Mouse (Mus musculus) liver, embryonic 14.5 days (tissue): Measurements from ENCODE around the gene Frmd4a. TPM values are rescaled to one million over a fixed set of nuclear protein-coding genes. Genes with fewer than 3 reads are reported as not detected.

Experiments
- ATAC-seq: fragments of 200-750 bp; cut with Nextera tagmentation; 2 replicates; pipeline ENCODE4 v1.8.0; 2017; ENCODE audit warnings: moderate number of reproducible peaks, mild to moderate bottlenecking, moderate library complexity; ENCODE audit not compliant: insufficient read depth
- DNase-seq, 3 experiments: peaks; one replicate each; pipeline ENCODE4 v3.0.0-alpha.2; 2012 to 2013; ENCODE audit warnings: low read depth in 3 of 3, low spot score in 3 of 3
- H3K27ac ChIP-seq: fragments of 300-500 bp; sonication (generic); 2 replicates; pipeline ENCODE4 v1.5.1; 2014; ENCODE audit warnings: moderate library complexity, mild to moderate bottlenecking, control low read depth, inconsistent platforms
- H3K27me3 ChIP-seq: fragments of 300-500 bp; sonication (generic); 2 replicates; pipeline ENCODE4 v1.6.1; 2014; ENCODE audit warnings: mild to moderate bottlenecking, low read length, moderate library complexity; ENCODE audit not compliant: control insufficient read depth, insufficient read depth
- H3K36me3 ChIP-seq: fragments of 300-500 bp; sonication (generic); replicated peaks from 2 replicates; pipeline ENCODE4 v1.6.1; 2014; ENCODE audit warnings: low read depth; ENCODE audit not compliant: control insufficient read depth, insufficient read depth
- H3K4me1 ChIP-seq, 2 experiments: fragments of 200-500 bp in 1 of 2; fragments of 300-500 bp in 1 of 2; sonication (generic) in 1 of 2; replicated peaks; 2 replicates each; pipeline ENCODE4 v1.6.1; 2012 to 2014; ENCODE audit warnings: antibody characterized with exemption in 1 of 2, inconsistent platforms in 1 of 2, low read length in 1 of 2; ENCODE audit not compliant: control insufficient read depth in 2 of 2, insufficient read depth in 2 of 2
- H3K4me2 ChIP-seq: fragments of 300-500 bp; sonication (generic); 2 replicates; pipeline ENCODE4 v1.6.1; 2014; ENCODE audit warnings: low read depth, mild to moderate bottlenecking, control low read depth, moderate library complexity
- H3K4me3 ChIP-seq, 2 experiments: fragments of 200-500 bp in 1 of 2; fragments of 300-500 bp in 1 of 2; sonication (generic) in 1 of 2; 2 replicates each; pipeline ENCODE4 v1.5.1; 2012 to 2014; ENCODE audit warnings: low read depth in 2 of 2, low read length in 2 of 2, mild to moderate bottlenecking in 2 of 2, control low read depth in 1 of 2, inconsistent platforms in 1 of 2, moderate library complexity in 1 of 2; ENCODE audit not compliant: insufficient read depth in 1 of 2
- H3K9ac ChIP-seq: fragments of 300-500 bp; sonication (generic); replicated peaks from 2 replicates; pipeline ENCODE4 v1.6.1; 2014; ENCODE audit warnings: mild to moderate bottlenecking, control low read depth, moderate library complexity
- H3K9me3 ChIP-seq: fragments of 300-500 bp; sonication (generic); 2 replicates; pipeline ENCODE4 v1.6.1; 2016; ENCODE audit warnings: low read length, mixed read lengths; ENCODE audit not compliant: control insufficient read depth
- CTCF ChIP-seq: IDR thresholded peaks from 2 replicates; pipeline ENCODE4 v1.5.1; 2016; ENCODE audit warnings: antibody characterized with exemption, low read depth, control low read depth
- EP300 ChIP-seq: IDR thresholded peaks from 2 replicates; pipeline ENCODE4 v1.6.1; 2016; ENCODE audit warnings: antibody characterized with exemption, low read depth
- WGBS: fragments of 180-500 bp; shearing (Covaris S2); extraction: QIAGEN DNeasy Blood & Tissue Kit; methylation state at CpG from one replicate; pipeline ENCODE4 v1.1.7; 2014; ENCODE audit not compliant: insufficient replicate concordance; 5-methylcytosine and 5-hydroxymethylcytosine counted together
- polyA plus RNA-seq, 2 experiments: library from polyadenylated mRNA; depleted of rRNA in 1 of 2; stranded (reverse) in 1 of 2; unstranded in 1 of 2; fragments of >200 nt; fragmentation: Nextera tagmentation in 1 of 2; extraction: Ambion mirVana in 1 of 2; gene quantifications; 2 replicates each; pipeline versions ENCODE4 v1.2.1 to v1.2.3; 2012 to 2014

Gene Frmd4a
- polyA plus RNA-seq, 2 experiments: 11.0 to 11.2 TPM

DNA sequence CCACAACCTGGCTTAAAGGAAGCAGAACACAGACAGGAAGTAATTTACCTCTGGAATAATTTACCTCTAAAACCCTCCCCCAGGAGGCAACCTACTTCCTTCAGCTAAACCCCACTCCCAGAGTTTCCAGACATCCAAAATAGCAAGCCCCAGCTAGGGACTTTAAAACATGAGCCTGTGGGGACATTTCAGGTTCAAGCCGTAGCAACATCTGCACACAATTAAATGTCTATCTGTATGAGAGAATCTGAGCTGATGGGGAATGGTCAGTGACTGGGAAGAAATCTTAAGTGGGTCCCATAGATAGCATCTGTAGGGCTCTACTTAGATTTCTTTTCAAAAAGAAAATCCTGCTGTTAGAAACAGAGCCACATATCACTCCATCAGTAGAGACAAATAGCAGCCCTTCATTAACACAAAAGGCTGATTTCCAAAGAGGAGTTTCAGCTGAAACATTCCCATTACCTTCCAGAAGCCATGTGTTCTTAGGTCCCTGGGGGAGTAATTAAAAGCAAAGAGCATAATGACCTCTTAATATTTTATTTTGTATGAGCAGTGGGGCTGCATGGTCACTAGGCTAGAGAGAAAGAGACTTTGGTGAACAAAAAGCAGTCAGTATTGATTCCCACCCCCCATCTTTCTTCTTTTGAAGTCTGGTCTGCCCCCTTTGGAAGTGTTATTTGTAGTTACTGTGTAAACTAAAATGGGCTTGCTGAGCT, 505.4 kb downstream of the Frmd4a start:
- Histone ChIP-seq H3K27me3 (no peaks in the 10 kb centered on the region), H3K36me3 (no peaks in the 10 kb centered on the region), H3K4me3 (no peak overlapping the region), H3K9ac (no peak overlapping the region), H3K9me3 (peaks cover 3% of the 10 kb centered on the region; the same call in 1 of the 2 replicates), H3K4me1 (no peaks in the 10 kb centered on the region), H3K4me2 (no peak overlapping the region), H3K27ac (no peak overlapping the region)
- 66% methylated on average over 1 of the region's 1 CpGs for WGBS
- no peak for TF ChIP-seq EP300
- TF ChIP-seq CTCF: no peak
- DNase-seq (no peak), ATAC-seq (no peak)

DNA sequence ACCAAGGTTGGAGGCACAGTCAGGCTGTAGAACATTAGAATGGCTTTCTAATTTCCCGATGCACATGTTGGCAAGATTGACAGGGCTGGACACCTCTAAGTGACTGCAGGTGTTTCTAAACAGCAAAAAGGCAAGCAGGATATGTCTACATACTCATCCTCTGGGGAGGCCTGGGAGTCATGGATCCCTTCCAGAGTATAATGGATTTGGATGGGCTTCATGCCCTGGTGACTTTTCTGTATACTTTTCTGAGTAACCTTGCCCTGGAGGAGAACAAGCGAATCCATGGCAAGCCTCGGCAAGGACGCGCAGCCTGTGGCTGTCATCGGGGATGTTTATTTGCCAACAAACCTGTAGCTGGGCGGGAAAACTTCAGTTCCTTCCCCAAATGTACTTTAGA, 509.6 kb downstream of the Frmd4a start:
- no peak overlapping the region for H3K9ac ChIP-seq
- H3K27ac ChIP-seq: no peak overlapping the region
- H3K4me3 ChIP-seq: no peak overlapping the region
- no peak for DNase-seq
- peaks cover 3% of the 10 kb centered on the region; the same call in 1 of the 2 replicates for H3K9me3 ChIP-seq
- no peak for ATAC-seq
- H3K4me1 ChIP-seq: no peaks in the 10 kb centered on the region
- no peak overlapping the region for H3K4me2 ChIP-seq
- no peaks in the 10 kb centered on the region for H3K36me3 ChIP-seq
- WGBS: 78% methylated on average over 7 of the region's 7 CpGs
- no peak for TF ChIP-seq CTCF
- no peak for TF ChIP-seq EP300
- H3K27me3 ChIP-seq: no peaks in the 10 kb centered on the region

DNA sequence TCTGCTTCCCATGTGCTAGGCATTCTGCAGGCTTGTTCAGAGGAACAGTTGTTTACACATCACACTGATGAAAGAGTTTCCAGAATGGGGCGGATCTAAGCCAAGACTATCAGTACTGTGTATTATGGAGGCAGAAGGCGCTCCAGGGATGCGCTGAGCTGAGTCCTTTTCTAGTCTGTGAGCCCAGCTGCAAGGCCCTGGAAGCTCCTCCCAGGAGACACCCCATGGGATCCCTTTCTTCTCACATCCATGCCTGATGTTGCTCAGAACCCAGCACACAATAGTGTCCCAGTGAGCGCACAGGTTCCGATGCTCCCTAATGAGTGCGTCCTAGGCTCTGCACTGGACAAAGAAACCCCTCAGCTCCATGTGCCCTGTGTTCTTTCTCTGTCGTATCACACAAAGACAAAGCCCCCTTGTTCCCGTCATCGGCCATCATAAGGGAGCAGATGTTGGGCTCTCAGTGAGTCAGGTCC, 511.8 kb downstream of the Frmd4a start:
- H3K4me2 ChIP-seq: no peak overlapping the region
- no peaks in the 10 kb centered on the region for H3K36me3 ChIP-seq
- no peak overlapping the region for H3K9ac ChIP-seq
- H3K4me3 ChIP-seq: no peak overlapping the region
- no peak for DNase-seq
- WGBS: 81% methylated on average over 9 of the region's 9 CpGs
- ATAC-seq: no peak
- H3K9me3 ChIP-seq: peaks cover 3% of the 10 kb centered on the region; the same call in 1 of the 2 replicates
- H3K4me1 ChIP-seq: no peaks in the 10 kb centered on the region
- H3K27me3 ChIP-seq: no peaks in the 10 kb centered on the region
- H3K27ac ChIP-seq: no peak overlapping the region
- TF ChIP-seq EP300 (no peak), CTCF (no peak)

DNA sequence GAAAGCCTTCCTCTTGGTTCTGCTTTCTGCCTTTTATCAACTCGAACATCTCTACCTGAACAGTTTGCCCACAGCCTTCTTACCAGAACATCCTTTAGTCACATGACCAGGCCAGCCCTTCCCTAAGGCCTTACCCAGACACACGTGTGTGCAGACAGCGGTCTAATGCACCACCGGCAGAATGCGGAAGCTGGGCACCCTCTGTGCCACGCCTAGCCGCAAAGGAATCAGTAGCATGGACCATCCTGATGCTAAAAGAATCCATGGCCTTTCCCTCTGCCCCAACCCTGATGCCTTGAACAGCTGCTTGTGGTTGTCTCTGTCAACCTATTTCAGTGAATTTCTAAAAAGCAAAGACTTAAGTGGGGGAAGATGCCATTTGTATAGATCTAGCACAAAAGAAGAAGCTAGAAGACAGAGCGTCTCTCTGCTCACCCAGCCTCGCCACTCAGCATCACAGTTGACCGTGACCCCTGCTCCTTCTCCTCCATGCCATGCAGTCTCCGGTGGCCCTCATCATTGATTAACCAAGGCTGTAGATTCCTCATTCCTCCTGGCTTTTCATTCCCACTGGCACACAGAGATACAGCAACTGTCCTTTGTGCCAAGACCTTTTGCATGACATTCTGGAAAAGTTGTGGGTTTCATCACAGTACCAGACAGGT, 514.1 kb downstream of the Frmd4a start:
- no peaks in the 10 kb centered on the region for H3K27me3 ChIP-seq
- no peak overlapping the region for H3K4me2 ChIP-seq
- DNase-seq (no peak), ATAC-seq (no peak)
- H3K4me3 ChIP-seq: no peak overlapping the region
- TF ChIP-seq EP300 (no peak), CTCF (no peak)
- WGBS: 56% methylated on average over 11 of the region's 11 CpGs
- H3K9me3 ChIP-seq: no peaks in the 10 kb centered on the region
- no peak overlapping the region for H3K27ac ChIP-seq
- H3K4me1 ChIP-seq: no peaks in the 10 kb centered on the region
- no peaks in the 10 kb centered on the region for H3K36me3 ChIP-seq
- no peak overlapping the region for H3K9ac ChIP-seq

DNA sequence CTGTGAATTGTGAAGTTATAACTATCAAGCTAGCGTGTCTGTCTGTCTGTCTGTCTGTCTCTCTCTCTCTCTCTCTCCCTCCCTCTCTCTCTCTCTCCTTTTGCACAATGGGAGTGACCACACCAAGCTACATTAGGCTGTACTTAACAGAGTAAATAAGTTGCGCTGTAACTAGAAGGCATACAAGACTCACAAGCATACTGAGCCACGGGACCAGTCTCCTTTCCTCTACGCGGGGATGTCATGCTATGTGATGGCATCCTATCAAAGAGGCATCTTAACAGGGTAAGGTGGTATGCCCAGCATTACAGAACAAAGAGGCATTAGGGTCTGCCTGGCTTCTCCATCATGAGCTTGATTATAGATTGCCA, 514.7 kb downstream of the Frmd4a start:
- Histone ChIP-seq H3K9me3 (no peaks in the 10 kb centered on the region), H3K4me3 (no peak overlapping the region), H3K4me1 (no peaks in the 10 kb centered on the region), H3K4me2 (no peak overlapping the region), H3K9ac (no peak overlapping the region), H3K27me3 (no peaks in the 10 kb centered on the region), H3K36me3 (no peaks in the 10 kb centered on the region), H3K27ac (no peak overlapping the region)
- ATAC-seq (no peak), DNase-seq (no peak)
- WGBS: 71% methylated on average over 5 of the region's 5 CpGs
- no peak for TF ChIP-seq EP300
- no peak for TF ChIP-seq CTCF
